Mouse (Mus musculus) urinary bladder, adult 2 months (tissue): ENCODE measurements around the gene Ano7. TPM values are rescaled to one million over a fixed set of nuclear protein-coding genes. Genes with fewer than 3 reads are reported as not detected.
"Not testable (repeated sequence)": the region's sequence is repeated elsewhere in the genome, so short reads cannot be mapped to it uniquely, and the experiment has no call there.

ENCODE experiments used
- DNase-seq: peaks from one replicate; pipeline ENCODE4 v3.0.0; 2022; ENCODE audit warnings: low spot score
- polyA plus RNA-seq: library from polyadenylated mRNA; depleted of rRNA; stranded (reverse); fragments of >200 nt; gene quantifications from 2 replicates; pipeline ENCODE4 v1.2.3, GENCODE M21; 2012; rRNA removed

Ano7 gene
- polyA plus RNA-seq, 1 experiment, result 1.4 TPM

DNA sequence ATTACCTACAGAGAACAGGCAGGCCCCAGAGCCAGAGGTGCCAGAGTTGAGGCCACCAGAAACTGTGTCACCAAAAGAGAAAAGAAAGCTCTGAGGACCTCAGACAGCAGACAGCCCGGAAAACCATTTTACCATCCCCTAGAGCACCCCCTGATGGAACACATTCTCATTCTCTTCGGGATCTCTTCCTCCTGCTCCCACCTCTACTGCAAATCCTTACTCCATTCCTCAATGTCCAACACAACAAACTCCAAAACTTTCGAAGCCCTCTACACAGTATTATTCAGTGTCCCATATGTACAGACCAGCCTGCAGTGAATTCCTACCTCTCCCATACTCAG is 72.1 kb downstream of the Ano7 start:
- no peak for DNase-seq

DNA sequence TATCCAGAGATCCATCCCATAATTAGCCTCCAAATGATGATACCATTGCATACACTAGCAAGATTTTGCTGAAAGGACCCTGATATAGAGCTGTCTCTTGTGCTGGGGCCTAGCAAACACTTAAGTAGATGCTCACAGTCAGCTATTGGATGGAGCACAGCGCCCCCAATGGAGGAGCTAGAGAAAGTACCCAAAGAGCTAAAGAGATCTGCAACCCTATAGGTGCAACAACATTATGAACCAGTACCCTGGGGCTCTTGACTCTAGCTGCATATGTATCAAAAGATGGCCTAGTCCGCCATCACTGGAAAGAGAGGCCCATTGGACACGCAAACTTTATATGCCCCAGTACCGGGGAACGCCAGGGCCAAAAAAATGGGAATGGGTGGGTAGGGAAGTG is 76.4 kb downstream of the Ano7 start:
- not testable (repeated sequence) for DNase-seq

DNA sequence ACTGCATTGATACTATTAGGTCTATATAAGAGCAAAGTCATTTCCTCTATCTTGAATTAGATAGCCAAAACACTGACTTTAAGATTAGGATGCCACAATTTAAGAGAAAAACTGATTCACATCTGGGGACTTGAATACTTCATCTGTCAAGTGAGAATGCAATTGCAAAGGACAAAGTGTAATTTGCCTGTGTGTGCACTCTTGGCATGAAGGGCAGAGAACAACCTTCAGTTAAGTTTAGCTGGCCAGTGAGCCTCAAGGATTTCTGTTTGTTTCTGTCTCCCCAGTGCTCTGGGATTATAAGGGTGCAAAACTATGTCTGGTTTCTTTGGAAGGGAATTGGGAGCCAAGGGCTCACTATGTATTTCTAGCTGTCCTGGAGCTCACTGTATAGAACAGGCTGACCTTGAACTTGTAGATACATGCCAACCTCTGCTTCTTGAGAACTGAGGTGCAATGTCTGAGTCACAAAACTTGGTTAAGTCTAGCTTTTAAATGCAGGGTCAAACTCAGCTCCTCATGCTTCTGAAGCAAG is 80.1 kb downstream of the Ano7 start:
- no peak for DNase-seq

Other genes with a start within 250 kb of the Ano7 start
- gene Agxt, start 238.7 kb upstream of the Ano7 start, polyA plus RNA-seq, result not detected in 2 replicates
- gene 2310007B03Rik, start 213.0 kb upstream of the Ano7 start, polyA plus RNA-seq, result 0.03 and 0.07 TPM in 2 replicates
- 0.09 and 0.10 TPM in 2 replicates for gene Crocc2, start 205.2 kb upstream of the Ano7 start, polyA plus RNA-seq
- 12.1 and 18.7 TPM in 2 replicates for gene Sned1, start 138.1 kb upstream of the Ano7 start, polyA plus RNA-seq
- gene Mterf4, start 68.0 kb upstream of the Ano7 start, polyA plus RNA-seq, result 16.4 and 17.2 TPM in 2 replicates
- 12.4 and 13.7 TPM in 2 replicates for gene Ppp1r7, start 31.1 kb upstream of the Ano7 start, polyA plus RNA-seq
- 2.6 and 3.1 TPM in 2 replicates for gene Pask, start 30.4 kb upstream of the Ano7 start, polyA plus RNA-seq
- 134 and 137 TPM in 2 replicates for gene Hdlbp, start 104.9 kb downstream of the Ano7 start, polyA plus RNA-seq
- 4.9 and 5.3 TPM in 2 replicates for gene Farp2, start 138.1 kb downstream of the Ano7 start, polyA plus RNA-seq